Mouse (Mus musculus): Measurements from ENCODE around the gene Rai1.

Gene Rai1

DNA sequence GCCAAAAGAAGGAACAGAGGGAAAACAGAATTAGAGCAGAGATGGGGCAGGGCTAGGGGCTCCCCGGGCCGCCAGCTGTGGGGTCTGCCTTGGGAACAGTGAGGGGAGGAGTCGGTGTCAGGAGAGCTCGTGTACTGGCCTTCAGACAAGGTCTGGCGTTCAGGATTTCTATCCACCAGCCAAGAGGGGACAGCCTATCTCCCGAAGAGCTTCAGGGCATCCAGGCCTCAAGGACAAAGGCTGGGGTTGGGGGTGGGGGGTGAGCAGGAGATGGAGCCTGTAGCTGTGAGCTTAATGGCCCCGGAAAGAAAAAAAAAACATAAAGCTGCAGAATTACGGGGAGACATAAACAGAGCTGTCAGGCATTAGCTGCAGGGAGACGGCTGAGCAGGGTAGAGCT lies 64.0 kb downstream of the Rai1 start:
- DNase-seq = no peak

DNA sequence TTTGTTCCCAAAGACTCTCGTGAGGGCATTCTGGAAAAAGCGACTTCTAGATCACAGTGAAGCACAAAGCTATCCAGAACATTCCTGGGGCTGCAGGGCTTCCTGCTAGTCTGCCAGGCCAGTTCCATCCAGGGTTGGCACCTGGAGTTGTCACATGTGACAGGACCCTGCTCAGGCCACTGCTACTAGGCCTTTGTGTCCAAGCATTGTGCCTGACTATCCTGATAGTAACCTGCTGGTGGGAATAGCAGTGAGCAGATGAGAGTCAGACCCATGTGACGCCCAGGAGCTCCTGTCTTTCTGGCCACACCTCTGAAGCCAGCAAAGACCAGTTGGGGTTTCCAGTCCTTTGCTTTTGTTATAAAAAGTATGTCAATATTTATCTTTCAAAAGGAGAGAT lies 67.3 kb downstream of the Rai1 start:
- DNase-seq = no peak

DNA sequence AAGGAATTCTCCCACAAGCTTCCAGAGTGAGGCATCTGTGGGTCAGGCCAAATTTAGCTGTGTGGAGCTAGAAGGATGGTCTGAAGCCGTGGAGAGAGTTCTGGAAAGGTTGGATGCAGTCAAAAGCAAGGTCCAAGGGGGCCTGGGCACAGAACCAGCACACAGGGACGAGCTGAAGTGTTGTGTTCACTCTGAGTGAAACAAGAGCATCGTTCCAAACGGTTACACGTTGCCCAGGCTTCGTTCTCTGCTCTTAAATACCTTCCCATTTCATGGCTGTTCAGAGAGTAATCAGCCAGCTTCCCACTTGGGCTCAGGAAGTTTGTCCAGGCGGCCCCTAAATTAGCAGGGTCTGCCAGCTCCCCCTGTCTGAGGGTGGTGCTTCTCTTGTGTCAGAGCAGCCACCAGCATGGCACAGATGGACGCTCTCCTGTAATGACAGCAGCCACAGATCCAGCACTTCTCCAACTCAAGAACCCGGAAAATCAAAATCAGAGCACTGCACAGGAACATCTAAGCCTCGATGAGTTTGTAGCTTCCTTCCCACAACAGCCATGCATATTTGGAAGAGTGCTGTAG lies 68.9 kb downstream of the Rai1 start:
- DNase-seq = no peak

GRCm38 (mm10) chr11:60175371-60176181 lies 70.8 kb downstream of the Rai1 start:
- peak; percentile 80 for DNase-seq

- peak; percentile 73 for DNase-seq
Observed at GRCm38 (mm10) chr11:60176182-60176974, 71.6 kb downstream of the Rai1 start.

DNA sequence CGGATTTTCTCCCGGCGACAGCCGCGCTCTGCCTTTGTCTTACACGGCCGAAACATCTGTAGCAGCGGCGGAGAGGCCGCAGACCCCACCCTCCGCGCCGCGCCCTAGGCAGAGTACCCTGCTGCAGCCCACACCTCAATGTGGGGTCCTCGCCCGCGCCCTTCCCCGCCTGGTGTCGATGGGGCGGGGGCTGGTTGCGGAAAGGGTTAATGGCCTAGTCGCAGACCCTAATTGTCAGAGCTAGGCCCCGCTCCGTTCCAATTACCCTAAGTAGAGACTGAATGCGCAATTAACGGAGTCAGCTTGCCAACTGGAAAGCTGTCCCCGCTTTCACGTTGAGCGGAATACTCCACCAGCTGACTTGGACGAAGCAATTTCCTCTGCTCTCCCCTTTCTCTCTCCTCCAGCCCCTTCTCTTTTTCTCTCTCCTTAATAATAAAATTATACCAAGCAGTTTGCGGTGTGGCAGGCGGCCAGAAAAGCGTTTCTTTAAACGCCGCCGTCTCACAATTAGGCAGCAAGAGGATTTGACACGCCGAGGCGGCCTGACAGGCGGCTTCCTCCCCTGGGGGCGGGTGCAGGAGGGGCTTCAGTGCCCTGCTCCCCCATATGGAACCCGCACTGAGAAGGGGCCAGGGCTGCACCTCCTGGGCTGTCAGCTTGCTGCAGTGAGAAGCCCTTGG lies 72.3 kb downstream of the Rai1 start:
- peak; percentile 79 for DNase-seq

DNA sequence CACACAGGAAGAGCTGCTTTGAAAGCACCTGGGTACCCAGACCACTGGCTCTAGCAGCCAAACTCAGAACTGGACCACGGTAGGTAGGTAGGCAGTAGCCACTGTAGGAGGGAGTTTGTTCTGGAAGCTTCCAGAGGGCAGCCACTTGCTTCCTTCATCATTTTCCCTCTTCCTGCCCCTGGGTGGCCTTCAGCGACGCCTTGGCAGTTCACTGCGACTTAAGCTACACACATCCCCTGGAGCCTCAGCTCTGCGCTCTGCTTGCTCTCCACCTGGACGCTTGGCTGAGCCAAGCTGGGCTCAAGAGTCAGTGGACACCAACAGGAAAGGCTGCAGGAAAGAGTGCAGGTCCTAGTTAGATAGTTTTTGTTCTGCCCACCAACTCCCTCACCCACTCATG lies 73.2 kb downstream of the Rai1 start:
- no peak for DNase-seq

- no peak for DNase-seq
Observed at GRCm38 (mm10) chr11:60178506-60178905, 73.7 kb downstream of the Rai1 start.

DNA sequence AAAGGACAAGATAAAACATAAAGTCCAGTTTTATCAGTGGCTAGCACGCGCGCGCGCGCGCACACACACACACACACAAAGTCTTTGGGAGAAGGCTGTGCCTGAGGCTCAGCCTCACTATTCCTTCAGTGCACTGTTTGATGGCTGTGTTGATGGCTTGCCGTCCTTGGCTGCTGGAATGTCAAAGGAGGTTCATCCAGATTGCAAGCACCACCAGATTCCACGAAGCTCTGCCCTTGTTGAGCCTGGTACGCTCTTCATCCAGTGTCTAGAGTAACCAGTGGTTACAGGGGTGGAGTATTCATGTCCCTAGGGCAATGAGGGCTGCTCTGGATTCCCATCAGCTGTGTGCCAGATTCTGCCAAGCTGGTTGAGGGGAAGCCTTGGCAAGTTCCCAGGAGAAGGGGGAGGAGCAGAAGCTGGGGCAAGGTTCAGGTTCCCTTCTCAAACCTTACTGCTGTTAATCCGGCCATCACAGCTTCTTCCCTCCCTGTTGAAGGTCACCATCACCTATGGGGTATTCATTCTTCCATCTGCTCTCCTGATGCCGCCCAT lies 77.4 kb downstream of the Rai1 start:
- no peak for DNase-seq

- no peak for DNase-seq
Observed at GRCm38 (mm10) chr11:60182741-60183140, 77.9 kb downstream of the Rai1 start.

- DNase-seq = no peak
Observed at GRCm38 (mm10) chr11:60184346-60185325, 79.8 kb downstream of the Rai1 start.

DNA sequence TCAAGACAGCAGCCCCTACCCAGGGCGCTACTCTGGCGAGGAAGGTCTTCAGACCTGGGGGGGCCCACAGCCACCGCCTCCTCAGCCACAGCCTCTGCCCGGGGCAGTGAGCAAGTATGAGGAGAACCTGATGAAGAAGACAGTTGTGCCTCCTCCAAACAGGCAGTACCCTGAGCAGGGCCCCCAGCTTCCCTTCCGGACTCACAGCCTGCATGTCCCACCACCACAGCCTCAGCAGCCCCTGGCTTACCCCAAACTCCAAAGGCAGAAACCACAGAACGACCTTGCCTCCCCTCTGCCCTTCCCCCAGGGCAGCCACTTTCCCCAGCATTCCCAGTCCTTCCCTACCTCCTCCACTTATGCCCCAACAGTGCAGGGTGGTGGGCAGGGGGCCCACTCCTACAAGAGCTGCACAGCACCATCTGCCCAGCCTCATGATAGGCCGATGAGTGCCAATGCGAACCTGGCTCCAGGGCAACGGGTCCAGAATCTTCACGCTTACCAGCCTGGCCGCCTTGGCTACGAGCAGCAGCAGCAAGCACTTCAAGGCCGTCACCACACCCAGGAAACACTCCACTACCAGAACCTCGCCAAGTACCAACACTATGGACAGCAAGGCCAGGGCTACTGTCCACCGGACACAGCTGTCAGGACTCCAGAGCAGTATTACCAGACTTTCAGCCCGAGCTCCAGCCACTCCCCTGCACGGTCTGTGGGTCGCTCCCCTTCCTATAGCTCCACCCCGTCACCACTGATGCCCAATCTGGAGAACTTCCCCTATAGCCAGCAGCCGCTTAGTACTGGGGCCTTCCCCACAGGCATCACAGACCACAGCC lies 80.8 kb downstream of the Rai1 start:
- DNase-seq = peak; percentile 45

GRCm38 (mm10) chr11:60187070-60187469 lies 82.3 kb downstream of the Rai1 start:
- no peak for DNase-seq

DNA sequence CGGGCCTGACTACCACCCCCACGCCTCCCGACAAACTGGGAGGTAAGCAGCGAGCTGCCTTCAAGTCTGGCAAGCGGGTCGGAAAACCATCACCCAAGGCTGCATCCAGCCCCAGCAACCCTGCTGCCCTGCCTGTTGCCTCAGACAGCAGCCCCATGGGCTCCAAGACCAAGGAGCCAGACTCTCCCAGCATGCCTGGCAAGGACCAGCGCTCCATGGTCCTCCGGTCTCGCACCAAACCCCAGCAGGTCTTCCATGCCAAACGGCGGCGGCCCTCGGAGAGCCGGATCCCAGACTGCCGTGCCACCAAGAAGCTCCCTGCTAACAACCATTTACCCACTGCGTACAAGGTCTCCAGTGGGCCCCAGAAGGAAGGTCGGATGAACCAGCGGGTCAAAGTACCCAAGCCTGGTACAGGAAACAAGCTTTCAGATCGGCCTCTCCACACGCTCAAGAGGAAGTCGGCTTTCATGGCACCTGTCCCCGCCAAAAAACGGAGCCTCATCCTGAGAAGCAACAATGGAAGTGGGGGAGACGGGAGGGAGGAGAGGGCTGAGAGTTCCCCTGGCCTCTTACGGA lies 83.6 kb downstream of the Rai1 start:
- no peak for DNase-seq

DNA sequence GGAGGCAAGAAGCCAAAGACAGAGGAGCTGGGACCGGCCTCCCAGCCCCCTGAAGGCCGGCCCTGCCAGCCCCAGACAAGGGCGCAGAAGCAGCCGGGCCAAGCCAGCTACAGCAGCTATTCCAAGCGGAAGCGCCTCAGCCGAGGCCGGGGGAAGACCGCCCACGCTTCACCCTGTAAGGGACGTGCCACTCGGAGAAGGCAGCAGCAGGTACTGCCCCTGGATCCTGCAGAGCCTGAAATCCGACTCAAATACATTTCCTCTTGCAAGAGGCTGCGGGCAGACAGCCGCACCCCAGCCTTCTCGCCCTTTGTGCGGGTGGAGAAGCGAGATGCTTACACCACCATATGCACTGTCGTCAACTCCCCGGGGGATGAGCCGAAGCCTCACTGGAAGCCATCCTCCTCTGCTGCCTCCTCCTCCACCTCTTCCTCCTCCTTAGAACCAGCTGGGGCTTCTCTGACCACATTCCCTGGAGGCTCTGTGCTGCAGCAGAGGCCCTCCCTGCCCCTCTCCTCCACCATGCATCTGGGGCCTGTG lies 84.8 kb downstream of the Rai1 start:
- DNase-seq = no peak

DNA sequence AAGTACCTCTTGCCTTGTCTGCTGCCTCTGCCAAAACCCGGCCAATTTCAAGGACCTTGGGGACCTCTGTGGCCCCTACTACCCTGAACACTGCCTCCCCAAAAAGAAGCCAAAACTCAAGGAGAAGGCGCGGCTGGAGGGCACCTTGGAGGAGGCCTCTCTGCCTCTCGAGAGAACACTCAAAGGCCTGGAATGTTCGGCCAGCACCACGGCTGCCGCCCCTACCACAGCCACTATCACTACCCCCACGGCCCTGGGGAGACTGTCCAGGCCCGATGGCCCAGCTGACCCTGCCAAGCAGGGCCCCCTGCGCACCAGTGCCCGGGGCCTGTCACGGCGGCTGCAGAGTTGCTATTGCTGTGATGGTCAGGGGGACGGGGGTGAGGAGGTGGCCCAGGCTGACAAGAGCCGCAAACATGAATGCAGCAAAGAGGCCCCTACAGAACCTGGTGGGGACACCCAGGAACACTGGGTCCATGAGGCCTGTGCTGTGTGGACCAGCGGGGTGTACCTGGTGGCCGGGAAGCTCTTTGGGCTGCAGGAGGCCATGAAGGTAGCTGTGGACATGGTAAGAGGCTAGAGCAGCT lies 85.3 kb downstream of the Rai1 start:
- no peak for DNase-seq

- no peak for DNase-seq
Observed at GRCm38 (mm10) chr11:60192534-60192933, 87.7 kb downstream of the Rai1 start.

GRCm38 (mm10) chr11:60193556-60193955 lies 88.7 kb downstream of the Rai1 start:
- no peak for DNase-seq

DNA sequence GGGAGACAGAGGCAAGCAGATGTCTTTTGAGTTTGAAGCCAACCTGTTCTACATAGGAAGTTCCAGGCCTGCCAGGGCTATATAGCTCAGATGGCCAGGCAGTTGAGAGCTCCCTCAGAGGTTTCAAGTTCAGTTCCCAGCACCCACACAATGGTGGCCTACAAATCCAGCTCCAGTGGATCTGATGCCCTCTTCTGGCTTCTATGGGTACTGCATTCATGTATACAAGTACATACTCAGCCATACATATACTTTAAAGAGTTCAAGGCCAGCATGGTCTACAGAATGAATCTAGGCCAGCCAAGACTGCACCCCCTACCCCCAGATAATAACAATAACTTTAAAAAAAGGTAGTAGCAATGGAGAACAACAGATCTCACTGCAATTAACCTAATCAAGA lies 90.3 kb downstream of the Rai1 start:
- no peak for DNase-seq

DNA sequence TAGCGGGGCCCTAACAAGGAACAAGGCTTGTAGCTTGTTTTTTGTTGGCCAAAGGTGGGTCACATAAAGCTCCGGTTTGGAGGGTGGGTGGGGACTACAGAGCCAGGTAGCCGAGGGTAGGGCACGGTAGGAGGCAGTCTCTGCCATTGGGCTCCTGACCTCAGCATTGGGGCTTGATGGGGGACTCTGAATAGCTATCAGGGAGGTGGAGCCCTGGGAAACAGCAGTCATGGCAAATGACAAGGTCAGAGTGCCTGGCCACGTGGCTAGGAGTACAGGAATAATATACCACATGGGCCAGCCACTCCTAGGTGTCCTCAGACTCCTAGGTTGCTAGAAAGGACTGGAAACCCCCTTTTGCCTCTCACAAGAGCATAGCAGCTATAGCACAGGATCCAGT lies 91.5 kb downstream of the Rai1 start:
- DNase-seq = no peak

Measured in right cerebral cortex, postnatal 14 days (tissue).